Mouse (Mus musculus) right cerebral cortex, postnatal 4 days (tissue): ENCODE measurements around the gene Itgbl1.

Source experiments
- DNase-seq: peaks from one replicate; pipeline ENCODE4 v3.0.0-alpha.2; 2022

The Itgbl1 gene

DNA sequence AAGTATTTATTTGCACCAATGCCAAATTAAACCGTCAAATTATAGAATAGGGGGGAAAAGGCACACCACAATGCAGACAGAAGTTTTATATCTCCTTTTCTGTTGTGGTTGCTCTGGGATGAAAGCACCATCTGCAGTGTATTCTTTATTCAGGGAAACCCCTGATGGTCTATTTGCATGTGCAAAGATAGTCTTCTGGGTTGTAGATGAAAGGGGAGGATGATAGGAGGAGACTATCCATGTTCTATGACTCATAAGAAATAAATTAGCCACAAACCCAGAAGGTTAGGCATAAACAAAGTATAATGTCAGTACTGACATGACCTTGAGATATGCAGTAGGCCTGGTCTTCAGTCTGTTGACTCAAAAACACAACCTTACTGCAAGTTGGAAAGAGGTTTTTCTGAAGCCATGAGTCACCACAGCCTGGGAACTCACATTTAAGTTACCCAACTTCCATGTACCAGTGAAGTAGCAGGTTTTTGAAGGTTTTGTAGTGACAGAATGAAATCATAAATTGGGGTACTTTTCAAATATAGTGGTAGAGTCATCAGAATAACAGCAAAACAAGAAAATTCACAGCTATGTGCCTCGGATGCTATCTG, 330.9 kb downstream of the Itgbl1 start:
- no peak for DNase-seq
